Mouse (Mus musculus) ZHBTc4 (cell line): ENCODE measurements around the gene Mkln1.
"Not testable (repeated sequence)": the region's sequence is repeated elsewhere in the genome, so short reads cannot be mapped to it uniquely, and the experiment has no call there.

Experiments used
- DNase-seq: peaks from one replicate; pipeline ENCODE4 v3.0.0-alpha.2; 2011; ENCODE audit warnings: low read depth, low spot score

Gene Mkln1

DNA sequence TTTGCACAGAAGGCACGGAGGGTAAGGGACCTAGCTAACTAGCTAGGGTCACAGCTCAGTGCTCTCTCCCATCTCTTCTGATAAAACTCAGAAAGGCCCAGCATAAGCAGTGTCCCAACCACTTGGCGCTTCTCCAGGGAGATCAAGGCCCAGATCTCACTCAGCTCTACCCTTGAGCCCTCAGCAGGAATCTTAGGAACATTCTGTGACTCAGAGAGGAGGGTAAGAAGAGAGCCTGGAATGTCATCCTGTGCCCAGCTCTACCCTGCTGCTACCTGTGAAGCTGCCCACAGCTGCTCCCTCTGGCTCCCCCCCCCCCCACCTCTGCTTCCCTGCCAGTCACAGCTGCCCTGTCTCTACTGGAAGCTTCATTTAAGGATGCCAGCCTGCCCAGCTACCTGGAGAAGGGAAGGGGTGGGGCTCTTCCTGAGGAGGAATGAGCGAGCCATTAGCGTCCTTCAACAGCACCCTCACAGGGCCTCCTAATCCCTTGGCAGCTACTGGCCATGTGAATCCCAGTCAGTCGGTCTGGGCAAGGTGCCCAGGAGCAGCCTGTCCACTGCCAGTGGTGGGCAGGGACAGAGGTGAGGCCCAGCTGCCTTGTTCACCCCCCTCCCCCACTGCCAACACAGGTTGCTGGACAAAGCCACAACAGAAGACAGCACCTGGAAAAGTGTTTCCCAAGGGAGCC, 151.0 kb downstream of the Mkln1 start:
- DNase-seq: no peak

DNA sequence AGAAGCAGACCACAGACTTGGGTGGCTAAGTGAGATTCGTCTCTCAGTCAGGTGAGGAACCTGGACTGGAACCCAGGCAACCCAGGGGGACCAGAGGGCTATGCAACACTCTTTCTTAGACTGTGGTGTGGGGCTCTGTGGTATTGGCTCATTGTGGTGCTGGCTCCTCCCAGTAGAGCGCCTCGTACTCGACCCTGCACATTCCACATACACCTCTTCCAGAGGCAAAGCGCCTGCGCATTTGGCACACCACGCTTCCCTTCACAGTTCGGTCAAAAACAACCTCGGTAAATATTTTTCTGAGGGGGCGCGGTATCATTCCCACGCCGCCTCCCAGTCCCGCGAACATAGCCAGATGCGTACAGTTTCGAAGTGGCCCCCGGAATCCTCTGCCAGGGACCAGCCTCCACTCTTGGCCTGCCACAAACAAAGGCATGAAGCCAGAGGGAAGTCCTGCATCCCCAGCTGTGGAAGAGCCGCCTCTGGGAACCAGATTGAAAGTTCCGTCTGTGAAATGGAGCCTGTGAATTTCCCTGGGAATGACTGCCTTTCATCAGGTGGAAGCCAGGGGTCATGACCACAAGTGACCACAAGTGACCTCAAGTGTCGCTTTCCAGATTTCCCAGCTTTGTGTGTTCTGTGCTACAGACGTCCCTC, 152.5 kb downstream of the Mkln1 start:
- DNase-seq: peak; percentile 68

DNA sequence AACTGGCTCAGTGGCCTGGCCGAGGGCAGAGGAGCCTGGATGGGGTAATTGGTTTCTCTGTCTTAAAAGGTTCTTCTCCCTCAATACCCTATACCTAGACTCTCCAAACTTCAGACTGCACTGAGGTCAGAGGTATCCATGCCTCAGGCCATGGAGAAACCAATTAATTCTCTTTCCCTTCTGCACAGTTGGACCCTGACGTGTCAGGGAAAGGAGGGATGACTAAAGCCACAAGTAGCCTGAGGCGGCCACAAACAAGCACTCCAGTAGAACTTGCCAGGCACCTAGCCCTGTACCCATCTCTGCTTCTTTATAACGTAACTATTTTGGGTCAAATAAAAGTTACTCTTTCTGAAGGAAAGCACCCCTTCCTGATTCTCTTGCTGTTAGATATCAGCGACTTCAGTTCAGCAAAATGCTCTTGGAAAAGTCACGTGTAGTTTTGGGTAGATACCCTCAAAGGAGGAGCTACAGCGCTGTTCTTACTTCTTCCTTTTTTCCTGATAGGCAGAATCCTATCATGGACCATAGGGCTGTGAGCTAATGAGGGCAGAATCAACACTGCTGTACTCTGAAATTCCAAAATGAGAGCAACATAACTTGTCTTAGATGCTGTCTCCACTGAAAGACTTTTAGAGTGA, 158.0 kb downstream of the Mkln1 start:
- no peak for DNase-seq

DNA sequence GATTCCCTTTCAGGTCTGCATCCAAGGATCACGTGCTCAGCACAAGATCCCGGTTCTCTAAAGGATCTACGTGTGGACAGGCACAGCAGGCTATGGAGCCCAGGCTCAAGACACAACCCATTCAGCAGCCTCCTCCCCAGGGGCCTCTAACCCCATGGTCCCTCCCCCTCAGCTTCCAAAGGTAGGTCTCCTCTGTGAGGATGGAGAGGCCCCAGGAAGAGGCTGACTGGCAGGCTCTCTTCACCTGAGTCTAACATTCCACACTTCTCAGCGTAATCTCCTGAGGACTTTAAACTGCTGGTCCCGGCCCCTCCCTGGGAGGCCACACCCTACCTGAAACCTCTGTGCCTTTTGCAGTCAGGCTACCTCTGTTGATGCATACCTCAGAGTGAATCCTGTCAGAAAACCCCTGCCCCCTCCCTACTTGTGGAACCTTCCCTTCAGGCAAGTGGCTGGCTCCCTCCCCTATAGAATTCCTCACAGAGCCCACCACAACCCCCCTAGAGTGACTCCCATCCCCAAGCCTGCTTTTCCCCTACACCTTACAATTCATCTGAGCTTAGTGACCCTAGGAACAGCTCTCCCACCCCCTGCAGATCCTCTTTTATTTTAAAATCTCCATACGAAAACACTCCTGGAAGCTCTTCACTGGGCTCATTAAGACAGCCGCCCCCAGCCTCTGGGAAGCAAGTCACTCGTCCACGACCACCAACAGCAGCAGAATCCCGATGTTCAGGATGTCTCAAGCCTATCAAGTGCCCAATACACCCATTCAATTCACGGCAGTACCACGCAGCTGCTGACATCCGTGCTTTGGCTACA, 161.8 kb downstream of the Mkln1 start:
- DNase-seq: peak; percentile 67

DNA sequence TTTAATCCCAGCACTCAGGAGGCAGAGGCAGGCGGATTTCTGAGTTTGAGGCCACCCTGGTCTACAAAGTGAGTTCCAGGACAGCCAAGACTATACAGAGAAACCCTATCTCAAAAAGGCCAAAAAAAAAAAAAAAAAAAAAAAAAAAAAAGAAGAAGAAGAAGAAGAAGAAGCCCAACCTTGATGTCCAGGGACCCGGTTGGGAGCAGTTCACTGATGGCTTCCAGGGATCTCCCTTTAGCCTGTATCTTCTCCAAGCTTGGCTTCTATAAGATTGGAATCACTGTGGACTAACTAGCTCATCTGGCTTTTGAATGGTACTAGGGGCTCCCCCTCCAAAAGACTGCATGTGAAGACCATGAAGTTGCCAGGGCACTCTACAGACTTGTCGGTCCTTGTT, 163.4 kb downstream of the Mkln1 start:
- DNase-seq: not testable (repeated sequence)

DNA sequence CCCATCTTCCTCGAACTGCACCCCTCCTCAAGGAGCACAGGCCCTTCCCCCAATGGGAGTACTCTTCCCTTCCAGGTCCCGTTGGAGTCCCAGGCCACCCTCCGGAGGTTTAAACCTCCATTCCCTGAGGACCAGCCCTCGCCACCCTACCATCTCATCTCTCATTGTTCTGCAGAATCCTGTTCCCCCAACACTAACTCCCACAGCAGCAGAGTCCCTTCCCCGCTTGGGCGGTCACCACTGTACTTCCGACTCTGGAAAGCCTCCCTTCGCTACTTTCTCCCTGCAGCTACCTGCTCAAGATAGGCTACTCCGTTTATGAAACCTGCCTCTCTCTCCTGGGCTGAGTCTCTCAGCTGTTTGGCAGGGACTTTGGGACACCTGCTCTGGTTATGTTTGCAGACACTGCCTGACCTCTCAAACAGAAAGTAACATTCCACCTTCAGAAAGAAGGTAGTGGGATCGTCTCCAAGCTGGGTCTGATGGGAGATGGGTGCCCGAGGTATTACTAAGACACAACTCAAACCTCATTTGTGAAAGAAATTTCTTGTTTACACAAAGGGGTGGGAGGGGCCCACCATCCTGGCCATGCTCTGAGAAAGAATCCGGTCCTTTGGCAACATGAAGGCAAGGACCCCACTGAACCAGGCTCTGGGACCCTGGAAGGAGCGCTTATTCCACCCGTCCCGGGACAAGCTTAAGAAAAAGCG, 164.0 kb downstream of the Mkln1 start:
- peak; percentile 26 for DNase-seq

DNA sequence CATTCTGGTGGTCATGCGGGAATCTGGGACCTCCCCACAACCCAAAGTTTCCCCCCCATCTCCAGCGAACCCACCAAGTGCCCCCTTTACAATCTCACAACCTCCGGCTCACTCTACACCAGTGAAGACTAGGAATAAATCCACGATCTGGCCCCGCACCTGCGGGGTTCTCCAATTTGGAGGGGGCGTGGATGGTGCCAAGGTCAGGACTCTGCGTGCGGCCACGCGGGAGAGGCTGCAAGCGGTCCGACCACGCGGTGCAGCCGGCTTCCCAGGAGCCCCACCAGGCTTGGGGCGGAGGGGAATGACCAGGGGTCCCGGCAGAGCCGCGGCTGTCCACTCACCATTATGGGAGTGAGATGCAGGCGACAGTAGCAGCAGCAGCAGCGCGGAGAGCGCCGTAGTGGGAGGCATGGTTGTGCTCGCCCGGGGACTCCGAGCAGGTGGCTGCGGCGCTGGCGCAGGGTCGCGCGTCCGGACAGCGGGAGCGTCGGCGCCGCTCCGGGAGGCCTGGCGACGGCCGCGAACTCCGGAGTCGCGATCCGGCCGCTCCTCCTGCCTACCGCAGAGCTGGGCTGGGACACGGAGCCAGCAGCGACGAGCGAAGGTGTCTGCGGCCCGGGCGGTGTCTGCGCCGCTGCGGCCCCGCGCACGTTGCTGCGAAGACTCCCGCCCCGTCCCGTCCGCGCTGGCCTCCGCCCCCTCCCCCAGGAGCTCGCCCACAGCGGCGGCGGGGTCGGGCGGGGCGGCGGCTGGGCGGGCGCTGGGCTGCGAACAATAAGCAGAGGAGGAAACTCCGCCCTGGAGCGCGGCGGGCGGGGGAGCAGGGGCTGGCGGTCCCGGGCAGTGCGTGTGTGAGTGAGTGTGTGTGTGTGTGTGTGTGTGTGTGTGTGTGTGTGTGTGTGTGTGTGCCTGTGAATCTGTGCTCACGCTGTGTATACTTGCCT, 165.0 kb downstream of the Mkln1 start, which contains the start of gene Podxl:
Gene Podxl, minus strand, starts transcription at position 747 of the 947 bp plus-strand sequence.
- DNase-seq: peak; percentile 88

DNA sequence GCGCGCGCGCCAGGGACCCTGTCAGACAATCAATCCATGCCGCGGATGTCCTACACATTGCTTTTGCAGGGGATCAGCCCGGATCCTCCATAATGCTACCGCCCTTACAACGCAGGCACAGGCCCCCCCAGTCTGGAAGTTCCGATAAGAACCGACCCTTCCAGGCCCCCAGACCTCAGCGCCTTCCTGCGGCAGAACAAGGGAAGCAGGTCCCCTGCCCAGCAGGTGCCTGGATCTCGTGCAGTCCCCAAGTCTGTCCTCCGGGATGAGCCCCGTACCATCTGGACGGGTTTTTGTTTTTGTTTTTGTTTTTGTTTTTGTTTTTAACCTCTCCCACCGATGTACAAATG, 165.6 kb downstream of the Mkln1 start:
- DNase-seq: no peak

DNA sequence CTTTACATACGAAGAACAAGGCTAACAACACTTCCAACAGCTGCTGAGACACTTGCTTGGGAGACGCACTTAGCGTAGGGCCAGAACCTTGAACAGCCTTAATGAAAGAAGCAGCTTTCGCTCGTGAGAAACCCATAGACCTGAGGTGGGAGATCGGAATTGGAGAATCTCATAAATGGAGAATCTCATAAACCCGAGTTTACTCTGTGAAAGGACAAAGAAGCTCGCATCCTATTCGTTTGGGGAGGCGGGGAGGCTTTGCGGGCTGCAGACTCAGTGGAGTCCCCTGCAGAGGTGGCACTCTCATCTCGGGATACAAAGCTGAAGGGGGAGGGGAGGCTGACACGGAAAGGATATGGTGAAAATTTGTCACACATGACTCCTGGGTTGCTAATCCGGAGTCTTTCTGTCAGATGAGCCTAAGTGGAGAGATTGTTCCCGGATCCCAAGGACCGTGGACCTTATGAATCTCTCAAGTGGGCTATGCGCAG, 166.4 kb downstream of the Mkln1 start:
- peak; percentile 19 for DNase-seq
